Mouse (Mus musculus) testis, adult 2 months (tissue): ENCODE results near the gene Lrrc28.

Experiments
- CTCF ChIP-seq: fragments of 200-500 bp; IDR thresholded peaks from 2 replicates; pipeline ENCODE4 v1.5.1; 2012; ENCODE audit warnings: low read depth, mild to moderate bottlenecking, inconsistent platforms, low read length, moderate library complexity; ENCODE audit not compliant: control insufficient read depth, insufficient read depth, insufficient replicate concordance
- POLR2A ChIP-seq: fragments of 200-500 bp; IDR thresholded peaks from 2 replicates; pipeline ENCODE4 v1.6.1; 2012; ENCODE audit warnings: low read depth, mild to moderate bottlenecking, inconsistent platforms, low read length, moderate library complexity; ENCODE audit not compliant: control insufficient read depth

- TF ChIP-seq CTCF (no peak), POLR2A (no peak)
These were observed 44.7 kb upstream of the Lrrc28 start for GRCm38 (mm10) chr7:67689793-67690192.
